Mouse (Mus musculus): ENCODE results near the gene Olfr314.
"Not testable (repeated sequence)": the region's sequence is repeated elsewhere in the genome, so short reads cannot be mapped to it uniquely, and the experiment has no call there.

Gene Olfr314

GRCm38 (mm10) chr11:58832541-58832940 is 49.8 kb downstream of the Olfr314 start:
- DNase-seq (ENCODE audit: low read depth, low spot score) = not testable (repeated sequence)
